Mouse (Mus musculus): Measurements from ENCODE around the gene Clpb. TPM values are rescaled to one million over a fixed set of nuclear protein-coding genes. Genes with fewer than 3 reads are reported as not detected.

Gene Clpb
- total RNA-seq, 2 experiments from 2014 or later = 0.84 to 1.3 TPM

- ATAC-seq (replicated peaks; ENCODE audit: low FRiP score, poor library complexity, severe bottlenecking) = no peak
Measured at GRCm38 (mm10) chr7:101713828-101714400, 50.5 kb downstream of the Clpb start.

DNA sequence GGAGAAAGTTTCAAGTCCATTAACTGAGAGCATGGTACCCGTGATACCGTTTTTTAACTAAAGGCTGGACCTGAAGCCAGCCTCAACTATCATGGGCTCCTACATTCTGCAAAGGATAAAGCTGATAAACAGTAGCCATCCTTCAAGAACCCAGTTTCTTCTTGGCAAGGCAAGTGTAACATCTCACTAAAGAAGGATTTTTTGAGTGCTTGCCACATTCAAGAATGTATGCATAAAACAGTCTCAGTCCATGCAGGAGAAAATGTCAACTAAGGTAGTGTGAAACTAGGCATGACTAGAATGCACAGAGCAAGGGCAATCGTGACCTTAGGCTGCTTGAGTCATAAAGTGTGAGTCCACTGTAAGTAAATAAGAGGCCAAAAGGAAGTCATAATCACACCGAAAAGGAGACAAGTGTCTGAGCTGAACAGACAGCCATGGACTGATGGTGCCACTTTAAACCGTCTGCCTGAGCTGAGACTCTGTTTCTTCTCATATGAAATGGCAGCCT is 51.7 kb downstream of the Clpb start:
- ATAC-seq (replicated peaks; ENCODE audit: low FRiP score, poor library complexity, severe bottlenecking) = no peak

DNA sequence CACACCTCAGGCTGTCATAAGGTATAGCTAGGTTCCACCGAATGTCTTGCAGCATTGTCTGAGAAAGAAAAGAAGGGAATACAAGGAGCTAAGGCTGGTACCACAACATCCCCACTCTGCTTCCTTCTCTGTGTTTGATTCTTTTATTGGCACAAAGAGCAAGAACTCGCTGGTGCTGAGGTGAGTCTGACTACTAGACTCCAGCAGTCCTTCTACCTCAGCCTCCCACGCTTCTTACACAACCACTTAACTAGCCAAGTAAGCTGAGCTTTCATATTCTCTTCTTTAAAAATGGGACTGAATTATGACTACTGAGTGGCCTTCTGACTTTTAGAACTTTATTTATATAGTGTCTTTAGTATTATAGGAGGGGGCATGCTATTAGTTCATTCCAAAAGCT is 56.9 kb downstream of the Clpb start:
- no peak for ATAC-seq (replicated peaks; ENCODE audit: low FRiP score, poor library complexity, severe bottlenecking)

DNA sequence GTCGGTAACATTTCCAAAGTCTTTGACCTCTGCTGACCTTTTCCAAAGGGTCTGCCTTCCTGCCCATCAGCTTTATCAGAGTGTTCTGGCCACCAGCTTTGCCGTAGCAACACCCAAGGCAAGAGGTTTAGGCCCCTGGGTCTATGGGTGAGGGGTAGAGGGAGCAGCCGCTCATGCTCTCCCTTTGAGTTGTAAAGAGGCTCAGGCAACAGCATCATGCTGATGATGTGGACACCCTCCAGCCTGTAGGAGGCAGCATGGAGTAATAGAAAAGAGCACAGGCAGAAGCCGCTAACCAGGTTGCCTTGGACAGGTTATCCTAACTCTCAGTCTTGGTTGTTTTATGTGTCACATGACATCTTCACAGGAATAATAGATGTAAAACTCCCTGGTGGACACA is 61.6 kb downstream of the Clpb start:
- ATAC-seq (replicated peaks; ENCODE audit: low FRiP score, poor library complexity, severe bottlenecking) = no peak

- no peak for ATAC-seq (replicated peaks; ENCODE audit: low FRiP score, poor library complexity, severe bottlenecking)
Measured at GRCm38 (mm10) chr7:101726980-101727379, 63.5 kb downstream of the Clpb start.

DNA sequence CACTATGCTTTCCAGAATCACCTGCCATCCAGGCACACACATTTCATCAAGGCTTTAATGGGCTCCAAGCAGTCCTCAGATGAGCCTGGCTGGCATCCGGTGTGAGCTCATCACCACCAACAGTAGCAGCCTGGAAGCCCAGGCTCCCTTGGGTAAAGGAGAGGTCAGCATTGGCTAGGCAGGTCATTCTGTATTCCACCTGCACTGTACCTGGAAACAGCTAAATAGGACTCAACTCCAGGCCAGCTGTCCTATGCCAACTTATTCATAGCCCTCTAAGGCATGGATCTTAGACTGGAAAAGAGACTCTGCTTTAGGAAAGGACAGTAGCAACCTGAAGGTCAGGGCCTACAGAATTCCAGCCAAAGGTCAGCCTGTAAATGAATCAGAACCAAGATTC is 68.7 kb downstream of the Clpb start:
- no peak for ATAC-seq (replicated peaks; ENCODE audit: low FRiP score, poor library complexity, severe bottlenecking)

GRCm38 (mm10) chr7:101733042-101733441 is 69.6 kb downstream of the Clpb start:
- no peak for ATAC-seq (replicated peaks; ENCODE audit: low FRiP score, poor library complexity, severe bottlenecking)

GRCm38 (mm10) chr7:101735297-101735696 is 71.9 kb downstream of the Clpb start:
- ATAC-seq (replicated peaks; ENCODE audit: low FRiP score, poor library complexity, severe bottlenecking) = no peak

GRCm38 (mm10) chr7:101737735-101738134 is 74.3 kb downstream of the Clpb start:
- no peak for ATAC-seq (replicated peaks; ENCODE audit: low FRiP score, poor library complexity, severe bottlenecking)

GRCm38 (mm10) chr7:101739602-101740001 is 76.2 kb downstream of the Clpb start:
- no peak for ATAC-seq (replicated peaks; ENCODE audit: low FRiP score, poor library complexity, severe bottlenecking)

- no peak for ATAC-seq (replicated peaks; ENCODE audit: low FRiP score, poor library complexity, severe bottlenecking)
Measured at GRCm38 (mm10) chr7:101743487-101743886, 80.1 kb downstream of the Clpb start.

GRCm38 (mm10) chr7:101746559-101747334 is 83.3 kb downstream of the Clpb start:
- no peak for ATAC-seq (replicated peaks; ENCODE audit: low FRiP score, poor library complexity, severe bottlenecking)

DNA sequence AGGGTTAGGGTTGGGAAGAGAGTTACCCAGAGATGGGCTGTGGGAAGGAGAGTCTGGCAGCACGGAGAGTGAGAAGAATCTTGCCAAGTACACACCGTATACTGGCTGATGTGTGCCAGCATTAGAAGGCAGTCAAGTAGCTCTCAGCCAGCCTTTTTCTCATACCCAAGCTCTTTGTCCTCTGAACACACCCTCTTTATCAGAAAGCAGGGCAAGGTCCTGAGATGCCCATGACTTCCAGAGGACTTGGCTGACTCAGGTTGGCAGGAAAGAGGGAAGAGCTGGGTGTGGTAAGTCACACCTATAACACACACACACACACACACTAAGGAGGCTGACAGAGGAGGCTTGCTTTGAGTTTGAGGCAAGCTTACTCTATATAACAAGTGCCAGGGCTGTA is 86.8 kb downstream of the Clpb start:
- ATAC-seq (replicated peaks; ENCODE audit: low FRiP score, poor library complexity, severe bottlenecking) = no peak

GRCm38 (mm10) chr7:101752346-101752745 is 88.9 kb downstream of the Clpb start:
- ATAC-seq (replicated peaks; ENCODE audit: low FRiP score, poor library complexity, severe bottlenecking) = no peak

- no peak for ATAC-seq (replicated peaks; ENCODE audit: low FRiP score, poor library complexity, severe bottlenecking)
Measured at GRCm38 (mm10) chr7:101753492-101753891, 90.1 kb downstream of the Clpb start.

GRCm38 (mm10) chr7:101754416-101754815 is 91.0 kb downstream of the Clpb start:
- ATAC-seq (replicated peaks; ENCODE audit: low FRiP score, poor library complexity, severe bottlenecking) = no peak

GRCm38 (mm10) chr7:101755301-101755700 is 91.9 kb downstream of the Clpb start:
- ATAC-seq (replicated peaks; ENCODE audit: low FRiP score, poor library complexity, severe bottlenecking) = no peak

GRCm38 (mm10) chr7:101761899-101762780 is 98.7 kb downstream of the Clpb start:
- no peak for ATAC-seq (replicated peaks; ENCODE audit: low FRiP score, poor library complexity, severe bottlenecking)

- no peak for ATAC-seq (replicated peaks; ENCODE audit: low FRiP score, poor library complexity, severe bottlenecking)
Measured at GRCm38 (mm10) chr7:101767335-101767907, 104.0 kb downstream of the Clpb start.

- no peak for ATAC-seq (replicated peaks; ENCODE audit: low FRiP score, poor library complexity, severe bottlenecking)
Measured at GRCm38 (mm10) chr7:101770051-101770450, 106.6 kb downstream of the Clpb start.
